Mouse (Mus musculus): Measurements from ENCODE around the gene Tmem210.

Gene Tmem210

GRCm38 (mm10) chr2:25297093-25297492 lies 9.1 kb downstream of the Tmem210 start:
- DNase-seq (ENCODE audit: low spot score in 2 of 2): no peak

- no peak for DNase-seq (ENCODE audit: low spot score in 2 of 2)
These were observed 10.1 kb downstream of the Tmem210 start for GRCm38 (mm10) chr2:25298046-25298445.

GRCm38 (mm10) chr2:25303452-25303851 lies 15.5 kb downstream of the Tmem210 start:
- DNase-seq (ENCODE audit: low spot score in 2 of 2): no peak

GRCm38 (mm10) chr2:25303931-25304656 lies 16.1 kb downstream of the Tmem210 start:
- no peak for DNase-seq (ENCODE audit: low spot score in 2 of 2)

- no peak for DNase-seq (ENCODE audit: low spot score in 2 of 2)
These were observed 17.0 kb downstream of the Tmem210 start for GRCm38 (mm10) chr2:25304657-25305541.

- DNase-seq (ENCODE audit: low spot score in 2 of 2): no peak
These were observed 17.8 kb downstream of the Tmem210 start for GRCm38 (mm10) chr2:25305587-25306359.

- no peak for DNase-seq (ENCODE audit: low spot score in 2 of 2)
These were observed 22.2 kb downstream of the Tmem210 start for GRCm38 (mm10) chr2:25310180-25310579.

- DNase-seq (ENCODE audit: low spot score in 2 of 2): no peak
These were observed 23.0 kb downstream of the Tmem210 start for GRCm38 (mm10) chr2:25310969-25311368.

- DNase-seq (ENCODE audit: low spot score in 2 of 2): no peak
These were observed 23.5 kb downstream of the Tmem210 start for GRCm38 (mm10) chr2:25311491-25311891.

GRCm38 (mm10) chr2:25318119-25318966 lies 30.4 kb downstream of the Tmem210 start:
- no peak for DNase-seq (ENCODE audit: low spot score in 2 of 2)

GRCm38 (mm10) chr2:25318971-25319773 lies 31.2 kb downstream of the Tmem210 start, which contains the start of gene Grin1:
Gene Grin1, minus strand, starts transcription at chr2:25319187.
- DNase-seq (ENCODE audit: low spot score in 2 of 2): peak; percentile 32 to 78

- DNase-seq (ENCODE audit: low spot score in 2 of 2): no peak
These were observed 32.1 kb downstream of the Tmem210 start for GRCm38 (mm10) chr2:25320084-25320483.

- no peak for DNase-seq (ENCODE audit: low spot score in 2 of 2)
These were observed 38.1 kb downstream of the Tmem210 start for GRCm38 (mm10) chr2:25326036-25326435.

GRCm38 (mm10) chr2:25328440-25328839 lies 40.5 kb downstream of the Tmem210 start:
- DNase-seq (ENCODE audit: low spot score in 2 of 2): peak in 1 of 2 experiments; percentile 22

- no peak for DNase-seq (ENCODE audit: low spot score in 2 of 2)
These were observed 43.5 kb downstream of the Tmem210 start for GRCm38 (mm10) chr2:25331470-25331869.

GRCm38 (mm10) chr2:25332286-25333160 lies 44.6 kb downstream of the Tmem210 start, which contains the start of gene Man1b1:
Gene Man1b1, plus strand, starts transcription at chr2:25332338.
- peak; percentile 99 for DNase-seq (ENCODE audit: low spot score in 2 of 2)

GRCm38 (mm10) chr2:25333569-25333968 lies 45.6 kb downstream of the Tmem210 start:
- DNase-seq (ENCODE audit: low spot score in 2 of 2): no peak

GRCm38 (mm10) chr2:25338303-25338702 lies 50.4 kb downstream of the Tmem210 start:
- no peak for DNase-seq (ENCODE audit: low spot score in 2 of 2)
